Mouse (Mus musculus) heart, embryonic 15.5 days (tissue): ENCODE measurements around the gene Retreg2. TPM values are rescaled to one million over a fixed set of nuclear protein-coding genes. Genes with fewer than 3 reads are reported as not detected.

Source experiments
- ATAC-seq: fragments of 200-750 bp; cut with Nextera tagmentation; replicated peaks from 2 replicates; pipeline ENCODE4 v1.8.0; 2017; ENCODE audit warnings: low read depth, moderate TSS enrichment; ENCODE audit not compliant: insufficient number of reproducible peaks, insufficient read depth, low FRiP score
- H3K27ac ChIP-seq: fragments of 300-500 bp; sonication (generic); 2 replicates; pipeline ENCODE4 v1.5.1; 2015; ENCODE audit warnings: mild to moderate bottlenecking, inconsistent platforms
- H3K27me3 ChIP-seq: fragments of 300-500 bp; sonication (generic); 2 replicates; pipeline ENCODE4 v1.6.1; 2015; ENCODE audit warnings: inconsistent platforms
- H3K36me3 ChIP-seq: fragments of 300-500 bp; sonication (generic); 2 replicates; pipeline ENCODE4 v1.6.1; 2015; ENCODE audit warnings: mild to moderate bottlenecking, inconsistent platforms
- H3K4me1 ChIP-seq: fragments of 300-500 bp; sonication (generic); replicated peaks from 2 replicates; pipeline ENCODE4 v1.6.1; 2015; ENCODE audit warnings: inconsistent platforms
- H3K4me2 ChIP-seq: fragments of 300-500 bp; sonication (generic); 2 replicates; pipeline ENCODE4 v1.6.1; 2015; ENCODE audit warnings: inconsistent platforms, mild to moderate bottlenecking, moderate library complexity
- H3K4me3 ChIP-seq: fragments of 300-500 bp; sonication (generic); 2 replicates; pipeline ENCODE4 v1.5.1; 2015; ENCODE audit warnings: mild to moderate bottlenecking, inconsistent platforms
- H3K9ac ChIP-seq: fragments of 300-500 bp; sonication (generic); 2 replicates; pipeline ENCODE4 v1.6.1; 2015; ENCODE audit warnings: mild to moderate bottlenecking, inconsistent platforms
- H3K9me3 ChIP-seq: fragments of 300-500 bp; sonication (generic); replicated peaks from 2 replicates; pipeline ENCODE4 v1.6.1; 2016; ENCODE audit warnings: inconsistent platforms
- WGBS: fragments of 180-500 bp; shearing (Covaris S2); methylation state at CpG from one replicate; pipeline ENCODE4 v1.1.7; 2015; ENCODE audit warnings: mixed read lengths; 5-methylcytosine and 5-hydroxymethylcytosine counted together
- polyA plus RNA-seq: library from polyadenylated mRNA; unstranded; fragments of >200 nt; fragmentation: Nextera tagmentation; extraction: Ambion mirVana; gene quantifications from 2 replicates; pipeline ENCODE4 v1.2.1, GENCODE M21; 2015

The Retreg2 gene
- polyA plus RNA-seq, 1 experiment from 2014 or later, result 30.7 TPM

GRCm38 (mm10) chr1:75179334-75180104 is 36.9 kb downstream of the Retreg2 start:
- WGBS, result 6% methylated on average over 23 of the region's 23 CpGs
- Histone ChIP-seq H3K4me2 (peak overlapping the region; percentile 99), H3K9me3 (no peaks in the 10 kb centered on the region), H3K9ac (peak overlapping the region; percentile 60), H3K27me3 (no peaks in the 10 kb centered on the region), H3K4me3 (peak overlapping the region; percentile 76), H3K4me1 (peaks cover 14% of the 10 kb centered on the region), H3K36me3 (peaks cover 36% of the 10 kb centered on the region), H3K27ac (peak overlapping the region; percentile 38)
- ATAC-seq, result peak; percentile 37

- Histone ChIP-seq H3K4me2 (peak within 1 kb of the TSS; percentile 99), H3K27me3 (no peaks in the 10 kb centered on the region), H3K36me3 (peaks cover 42% of the 10 kb centered on the region), H3K9me3 (no peaks in the 10 kb centered on the region), H3K4me3 (peak within 1 kb of the TSS; percentile 76), H3K27ac (peak within 1 kb of the TSS; percentile 38), H3K9ac (peak within 1 kb of the TSS; percentile 60), H3K4me1 (peaks cover 14% of the 10 kb centered on the region)
- peak; percentile 86 for ATAC-seq
- under 1% methylated on average over 31 of the region's 31 CpGs for WGBS
Observed at GRCm38 (mm10) chr1:75180105-75180590, 37.6 kb downstream of the Retreg2 start, which contains the start of gene Abcb6. Gene Abcb6, minus strand, starts transcription at chr1:75180392.

GRCm38 (mm10) chr1:75180741-75181140 is 38.2 kb downstream of the Retreg2 start:
- Histone ChIP-seq H3K4me2 (peak overlapping the region; percentile 99), H3K36me3 (peaks cover 43% of the 10 kb centered on the region), H3K9ac (no peak overlapping the region), H3K27ac (no peak overlapping the region), H3K27me3 (no peaks in the 10 kb centered on the region), H3K9me3 (no peaks in the 10 kb centered on the region), H3K4me1 (peaks cover 14% of the 10 kb centered on the region), H3K4me3 (peak overlapping the region; percentile 76; the same call in 1 of the 2 replicates)
- no peak for ATAC-seq
- 34% methylated on average over 7 of the region's 7 CpGs for whole genome bisulfite sequencing

GRCm38 (mm10) chr1:75181377-75181870 is 38.8 kb downstream of the Retreg2 start:
- ATAC-seq, result no peak
- H3K9me3 ChIP-seq, result no peaks in the 10 kb centered on the region
- no peak overlapping the region for H3K9ac ChIP-seq
- H3K27me3 ChIP-seq, result no peaks in the 10 kb centered on the region
- no peak overlapping the region for H3K27ac ChIP-seq
- 79% methylated on average over 4 of the region's 4 CpGs for WGBS
- H3K4me2 ChIP-seq, result no peak overlapping the region
- H3K36me3 ChIP-seq, result peaks cover 48% of the 10 kb centered on the region
- H3K4me1 ChIP-seq, result peaks cover 14% of the 10 kb centered on the region
- H3K4me3 ChIP-seq, result no peak overlapping the region

GRCm38 (mm10) chr1:75182160-75182559 is 39.6 kb downstream of the Retreg2 start:
- H3K27ac ChIP-seq, result no peak overlapping the region
- H3K4me2 ChIP-seq, result no peak overlapping the region
- no peak overlapping the region for H3K9ac ChIP-seq
- WGBS, result 64% methylated on average over 4 of the region's 4 CpGs
- ATAC-seq, result no peak
- H3K36me3 ChIP-seq, result peaks cover 50% of the 10 kb centered on the region
- no peaks in the 10 kb centered on the region for H3K9me3 ChIP-seq
- H3K27me3 ChIP-seq, result no peaks in the 10 kb centered on the region
- no peak overlapping the region for H3K4me3 ChIP-seq
- peaks cover 14% of the 10 kb centered on the region for H3K4me1 ChIP-seq

GRCm38 (mm10) chr1:75185495-75185894 is 42.9 kb downstream of the Retreg2 start:
- Histone ChIP-seq H3K4me3 (no peak overlapping the region), H3K9ac (no peak overlapping the region), H3K4me1 (peaks cover 8% of the 10 kb centered on the region), H3K9me3 (no peaks in the 10 kb centered on the region), H3K27ac (no peak overlapping the region), H3K4me2 (no peak overlapping the region), H3K27me3 (no peaks in the 10 kb centered on the region), H3K36me3 (peaks cover 57% of the 10 kb centered on the region)
- ATAC-seq, result no peak
- 89% methylated on average over 11 of the region's 11 CpGs for whole genome bisulfite sequencing

GRCm38 (mm10) chr1:75187126-75187525 is 44.5 kb downstream of the Retreg2 start:
- Histone ChIP-seq H3K36me3 (peaks cover 50% of the 10 kb centered on the region), H3K27me3 (no peaks in the 10 kb centered on the region), H3K4me2 (no peak overlapping the region), H3K9ac (no peak overlapping the region), H3K4me1 (peaks cover 13% of the 10 kb centered on the region), H3K4me3 (no peak overlapping the region), H3K27ac (no peak overlapping the region), H3K9me3 (no peaks in the 10 kb centered on the region)
- ATAC-seq, result no peak

- Histone ChIP-seq H3K9ac (no peak overlapping the region), H3K27ac (no peak overlapping the region), H3K36me3 (peaks cover 41% of the 10 kb centered on the region), H3K4me2 (no peak overlapping the region), H3K27me3 (no peaks in the 10 kb centered on the region), H3K4me3 (no peak overlapping the region), H3K9me3 (no peaks in the 10 kb centered on the region), H3K4me1 (peaks cover 15% of the 10 kb centered on the region)
- WGBS, result 74% methylated on average over 2 of the region's 2 CpGs
- no peak for ATAC-seq
Observed at GRCm38 (mm10) chr1:75187914-75188483, 45.4 kb downstream of the Retreg2 start.

GRCm38 (mm10) chr1:75190577-75190976 is 48.0 kb downstream of the Retreg2 start:
- Histone ChIP-seq H3K4me1 (peaks cover 23% of the 10 kb centered on the region), H3K4me3 (peak overlapping the region; percentile 83), H3K9me3 (no peaks in the 10 kb centered on the region), H3K27me3 (no peaks in the 10 kb centered on the region), H3K4me2 (peak overlapping the region; percentile 76), H3K27ac (no peak overlapping the region), H3K36me3 (peaks cover 35% of the 10 kb centered on the region), H3K9ac (peak overlapping the region; percentile 80)
- WGBS, result 52% methylated on average over 2 of the region's 2 CpGs
- ATAC-seq, result no peak

- H3K27ac ChIP-seq, result peak overlapping the region; percentile 89
- no peaks in the 10 kb centered on the region for H3K27me3 ChIP-seq
- H3K4me3 ChIP-seq, result peak overlapping the region; percentile 83
- H3K4me2 ChIP-seq, result peak overlapping the region; percentile 76
- 42% methylated on average over 5 of the region's 5 CpGs for WGBS
- H3K4me1 ChIP-seq, result peaks cover 23% of the 10 kb centered on the region
- no peak for ATAC-seq
- peaks cover 35% of the 10 kb centered on the region for H3K36me3 ChIP-seq
- H3K9me3 ChIP-seq, result no peaks in the 10 kb centered on the region
- H3K9ac ChIP-seq, result peak overlapping the region; percentile 80
Observed at GRCm38 (mm10) chr1:75191258-75191621, 48.7 kb downstream of the Retreg2 start.

- ATAC-seq, result peak; percentile 99
- Histone ChIP-seq H3K27ac (peak within 1 kb of the TSS; percentile 90), H3K4me3 (peak within 1 kb of the TSS; percentile 83), H3K36me3 (peaks cover 34% of the 10 kb centered on the region), H3K4me2 (peak within 1 kb of the TSS; percentile 76), H3K4me1 (peaks cover 23% of the 10 kb centered on the region), H3K9me3 (no peaks in the 10 kb centered on the region), H3K27me3 (no peaks in the 10 kb centered on the region), H3K9ac (peak within 1 kb of the TSS; percentile 80)
- WGBS, result under 1% methylated on average over 56 of the region's 56 CpGs
Observed at GRCm38 (mm10) chr1:75191622-75192402, 49.2 kb downstream of the Retreg2 start, which contains the start of the genes Ankzf1 and Atg9a. Gene Ankzf1, plus strand, starts transcription at chr1:75192151. Gene Atg9a, minus strand, starts transcription at chr1:75192196.
